ENCODE assay signal across 24 mouse cellular contexts in genomic region chr1:114849671-114850070, GRCm38 (mm10).
"Had no signal": no experiment of that assay in that cellular context is flagged by ENCODE, and none has a peak within 500 bp of the region (broad histone marks: within the 10 kb centered on the region; RNA-seq: fewer than 3 reads in every experiment).

No protein-coding gene starts in this region.

- H3K9me3 ChIP-seq: heart, embryonic 13.5 days; heart, embryonic 15.5 days; hindbrain, embryonic 12.5 days; limb, embryonic 13.5 days; limb, embryonic 15.5 days; liver, embryonic 13.5 days; liver, embryonic 15.5 days had no signal

- H3K4me1 ChIP-seq: heart, embryonic 13.5 days; heart, embryonic 15.5 days; hindbrain, embryonic 12.5 days; limb, embryonic 13.5 days; limb, embryonic 15.5 days; liver, embryonic 13.5 days; liver, embryonic 15.5 days had no signal

- H3K4me3 ChIP-seq: heart, adult 2 months; heart, embryonic 13.5 days; heart, embryonic 15.5 days; hindbrain, embryonic 12.5 days; limb, embryonic 13.5 days; limb, embryonic 15.5 days; liver, embryonic 13.5 days; liver, embryonic 15.5 days had no signal

- H3K27ac ChIP-seq: heart, adult 2 months; heart, embryonic 13.5 days; heart, embryonic 15.5 days; hindbrain, embryonic 12.5 days; hindbrain, embryonic 14.5 days; hindbrain, postnatal 0 days; limb, embryonic 13.5 days; limb, embryonic 15.5 days; liver, embryonic 13.5 days; liver, embryonic 15.5 days had no signal

- H3K4me2 ChIP-seq: heart, embryonic 11.5 days; heart, embryonic 13.5 days; heart, embryonic 15.5 days; hindbrain, embryonic 12.5 days; hindbrain, embryonic 14.5 days; limb, embryonic 13.5 days; limb, embryonic 15.5 days; liver, embryonic 13.5 days; liver, embryonic 15.5 days had no signal

- H3K9ac ChIP-seq: heart, embryonic 13.5 days; heart, embryonic 15.5 days; hindbrain, embryonic 12.5 days; hindbrain, embryonic 14.5 days; limb, embryonic 13.5 days; limb, embryonic 15.5 days; liver, embryonic 13.5 days; liver, embryonic 15.5 days had no signal

- H3K36me3 ChIP-seq: heart, embryonic 13.5 days; heart, embryonic 15.5 days; hindbrain, embryonic 12.5 days; limb, embryonic 13.5 days; limb, embryonic 15.5 days; liver, embryonic 13.5 days; liver, embryonic 15.5 days had no signal

- DNase-seq: gastrocnemius, postnatal 14 days; gastrocnemius, postnatal 36 days; heart, adult 11 months; heart, adult 2 months; heart, postnatal 14 days; heart, postnatal 36 days; kidney, adult 11 months; kidney, adult 8-10 months; kidney, postnatal 10 days; kidney, postnatal 36 days; layer of hippocampus, adult 9-11 months; layer of hippocampus, postnatal 36 days; left cerebral cortex, postnatal 4 days; liver, embryonic 13.5 days had no signal

- ATAC-seq: hindbrain, postnatal 0 days; intestine, embryonic 16.5 days had no signal

- H3K27me3 ChIP-seq: heart, embryonic 13.5 days; heart, embryonic 15.5 days; hindbrain, embryonic 12.5 days; limb, embryonic 13.5 days; limb, embryonic 15.5 days; liver, embryonic 13.5 days; liver, embryonic 15.5 days had no signal
